Mouse (Mus musculus) MEL (cell line): Measurements from ENCODE around the gene Chid1. TPM values are rescaled to one million over a fixed set of nuclear protein-coding genes. Genes with fewer than 3 reads are reported as not detected.

ENCODE experiments used
- DNase-seq: peaks from one replicate; pipeline ENCODE4 v3.0.0; 2011; ENCODE audit warnings: low read depth, low spot score
- H3K27ac ChIP-seq: 2 replicates; pipeline ENCODE4 v1.5.1; 2012; ENCODE audit warnings: low read depth, mild to moderate bottlenecking, control low read depth, low read length, moderate library complexity; ENCODE audit not compliant: control insufficient read depth
- H3K27me3 ChIP-seq, 2 experiments: fragments of 150-350 bp in 1 of 2; sonication (generic) in 1 of 2; 2 replicates each; pipeline ENCODE4 v1.6.1; 2012; ENCODE audit warnings: low read length in 2 of 2, mild to moderate bottlenecking in 2 of 2, improper control_type of control experiment in 1 of 2, moderate library complexity in 1 of 2; ENCODE audit not compliant: insufficient read depth in 2 of 2, control insufficient read depth in 1 of 2
- H3K36me3 ChIP-seq, 2 experiments: 2 replicates each; pipeline ENCODE4 v1.6.1; 2012 to 2014; ENCODE audit warnings: low read length in 2 of 2, improper control_type of control experiment in 1 of 2, inconsistent platforms in 1 of 2, mild to moderate bottlenecking in 1 of 2; ENCODE audit not compliant: insufficient read depth in 2 of 2, control insufficient read depth in 1 of 2
- H3K4me1 ChIP-seq, 2 experiments: fragments of 150-350 bp in 1 of 2; sonication (generic) in 1 of 2; 2 replicates each; pipeline ENCODE4 v1.6.1; 2012; ENCODE audit warnings: low read length in 2 of 2, improper control_type of control experiment in 1 of 2, mild to moderate bottlenecking in 1 of 2; ENCODE audit not compliant: insufficient read depth in 2 of 2, control insufficient read depth in 1 of 2
- H3K4me3 ChIP-seq, 2 experiments: fragments of 150-350 bp in 1 of 2; sonication (generic) in 1 of 2; 2 replicates each; pipeline ENCODE4 v1.5.1; 2012; ENCODE audit warnings: low read depth in 2 of 2, low read length in 2 of 2, mild to moderate bottlenecking in 2 of 2, moderate library complexity in 2 of 2, control low read depth in 1 of 2, improper control_type of control experiment in 1 of 2; ENCODE audit not compliant: control insufficient read depth in 1 of 2, insufficient read depth in 1 of 2
- H3K79me2 ChIP-seq: 2 replicates; pipeline ENCODE4 v1.6.1; 2012; ENCODE audit warnings: mild to moderate bottlenecking, low read length, moderate library complexity; ENCODE audit not compliant: control insufficient read depth, poor library complexity, insufficient read depth
- H3K9ac ChIP-seq: 2 replicates; pipeline ENCODE4 v1.6.1; 2012; ENCODE audit warnings: low read depth, mild to moderate bottlenecking, control low read depth, low read length, moderate library complexity; ENCODE audit not compliant: control insufficient read depth, poor library complexity, severe bottlenecking
- H3K9me3 ChIP-seq: fragments of 150-350 bp; sonication (generic); replicated peaks from 2 replicates; pipeline ENCODE4 v1.6.1; 2012; ENCODE audit warnings: mild to moderate bottlenecking, low read length, improper control_type of control experiment, moderate library complexity; ENCODE audit not compliant: insufficient read depth
- BHLHE40 ChIP-seq: IDR thresholded peaks from 2 replicates; pipeline ENCODE4 v1.6.1; 2012; ENCODE audit warnings: low read depth, mild to moderate bottlenecking, inconsistent platforms, low read length, improper control_type of control experiment, borderline replicate concordance
- CHD1 ChIP-seq: IDR thresholded peaks from 2 replicates; pipeline ENCODE4 v1.6.1; 2012; ENCODE audit warnings: low read depth, mild to moderate bottlenecking, inconsistent platforms, low read length, improper control_type of control experiment
- CHD2 ChIP-seq: IDR thresholded peaks from 2 replicates; pipeline ENCODE4 v1.6.1; 2011; ENCODE audit warnings: low read length, improper control_type of control experiment
- E2F4 ChIP-seq: IDR thresholded peaks from 2 replicates; pipeline ENCODE4 v1.6.1; 2011; ENCODE audit warnings: low read depth, low read length, improper control_type of control experiment, borderline replicate concordance
- ELF1 ChIP-seq: IDR thresholded peaks from 2 replicates; pipeline ENCODE4 v1.6.1; 2014; ENCODE audit warnings: low read depth, mild to moderate bottlenecking, inconsistent platforms, low read length, improper control_type of control experiment, moderate library complexity
- EP300 ChIP-seq, 2 experiments: IDR thresholded peaks; 2 replicates each; pipeline ENCODE4 v1.6.1; 2011; ENCODE audit warnings: improper control_type of control experiment in 2 of 2, low read length in 2 of 2, low read depth in 1 of 2, mild to moderate bottlenecking in 1 of 2
- ETS1 ChIP-seq: IDR thresholded peaks from 2 replicates; pipeline ENCODE4 v1.6.1; 2012; ENCODE audit warnings: low read depth, mild to moderate bottlenecking, inconsistent platforms, low read length, improper control_type of control experiment, moderate library complexity
- GABPA ChIP-seq: IDR thresholded peaks from 2 replicates; pipeline ENCODE4 v1.6.1; 2012; ENCODE audit warnings: low read depth, mild to moderate bottlenecking, inconsistent platforms, low read length, improper control_type of control experiment, moderate library complexity
- GATA1 ChIP-seq: IDR thresholded peaks from 2 replicates; pipeline ENCODE4 v1.6.1; 2011; ENCODE audit warnings: low read depth, low read length, improper control_type of control experiment
- HCFC1 ChIP-seq: IDR thresholded peaks from 2 replicates; pipeline ENCODE4 v1.6.1; 2012; ENCODE audit warnings: low read depth, mild to moderate bottlenecking, inconsistent platforms, low read length, improper control_type of control experiment, moderate library complexity
- JUND ChIP-seq: IDR thresholded peaks from 2 replicates; pipeline ENCODE4 v1.6.1; 2011; ENCODE audit warnings: low read depth, mild to moderate bottlenecking, improper control_type of control experiment, low read length
- KAT2A ChIP-seq: conservative IDR thresholded peaks from 2 replicates; pipeline ENCODE4 v1.6.1; 2012; ENCODE audit warnings: low read depth, low read length, improper control_type of control experiment, inconsistent platforms
- MAFK ChIP-seq: IDR thresholded peaks from 2 replicates; pipeline ENCODE4 v1.6.1; 2011; ENCODE audit warnings: low read depth, mild to moderate bottlenecking, low read length, improper control_type of control experiment, borderline replicate concordance
- MAX ChIP-seq: IDR thresholded peaks from 2 replicates; pipeline ENCODE4 v1.6.1; 2011; ENCODE audit warnings: low read length, improper control_type of control experiment
- MAZ ChIP-seq: IDR thresholded peaks from 2 replicates; pipeline ENCODE4 v1.6.1; 2012; ENCODE audit warnings: low read depth, mild to moderate bottlenecking, inconsistent platforms, low read length, improper control_type of control experiment
- MEF2A ChIP-seq: IDR thresholded peaks from 2 replicates; pipeline ENCODE4 v1.6.1; 2014; ENCODE audit warnings: low read depth, mild to moderate bottlenecking, inconsistent platforms, low read length, improper control_type of control experiment; ENCODE audit not compliant: poor library complexity, insufficient replicate concordance, severe bottlenecking; ENCODE audit errors: extremely low read depth
- MXI1 ChIP-seq: IDR thresholded peaks from 2 replicates; pipeline ENCODE4 v1.6.1; 2011; ENCODE audit warnings: mild to moderate bottlenecking, low read depth, low read length, improper control_type of control experiment
- MYB ChIP-seq: IDR thresholded peaks from 2 replicates; pipeline ENCODE4 v1.6.1; 2011; ENCODE audit warnings: mild to moderate bottlenecking, low read depth, low read length, improper control_type of control experiment
- MYC ChIP-seq: IDR thresholded peaks from 2 replicates; pipeline ENCODE4 v1.6.1; 2011; ENCODE audit warnings: low read depth, mild to moderate bottlenecking, low read length, improper control_type of control experiment, moderate library complexity
- NELFE ChIP-seq: IDR thresholded peaks from 2 replicates; pipeline ENCODE4 v1.6.1; 2011; ENCODE audit warnings: low read depth, low read length, improper control_type of control experiment
- NRF1 ChIP-seq: IDR thresholded peaks from 2 replicates; pipeline ENCODE4 v1.6.1; 2014; ENCODE audit warnings: low read depth, mild to moderate bottlenecking, inconsistent platforms, low read length, improper control_type of control experiment, moderate library complexity; ENCODE audit not compliant: poor library complexity, insufficient read depth, severe bottlenecking
- POLR2A ChIP-seq, 2 experiments: IDR thresholded peaks; 2 replicates each; pipeline ENCODE4 v1.6.1; 2011 to 2012; ENCODE audit warnings: low read length in 2 of 2, mild to moderate bottlenecking in 2 of 2, control low read depth in 1 of 2, improper control_type of control experiment in 1 of 2, low read depth in 1 of 2, moderate library complexity in 1 of 2; ENCODE audit not compliant: control insufficient read depth in 1 of 2, insufficient read depth in 1 of 2, poor library complexity in 1 of 2
- POLR2AphosphoS2 ChIP-seq: IDR thresholded peaks from 2 replicates; pipeline ENCODE4 v1.6.1; 2011; ENCODE audit warnings: low read length, improper control_type of control experiment
- POLR2AphosphoS5 ChIP-seq: IDR thresholded peaks from 2 replicates; pipeline ENCODE4 v1.6.1; 2012; ENCODE audit warnings: low read depth, borderline replicate concordance, mild to moderate bottlenecking, inconsistent platforms, low read length, moderate library complexity, mixed read lengths
- RAD21 ChIP-seq: IDR thresholded peaks from 2 replicates; pipeline ENCODE4 v1.6.1; 2011; ENCODE audit warnings: mild to moderate bottlenecking, low read depth, low read length, improper control_type of control experiment
- RCOR1 ChIP-seq: IDR thresholded peaks from 2 replicates; pipeline ENCODE4 v1.6.1; 2012; ENCODE audit warnings: low read depth, mild to moderate bottlenecking, inconsistent platforms, low read length, improper control_type of control experiment
- SIN3A ChIP-seq: IDR thresholded peaks from 2 replicates; pipeline ENCODE4 v1.6.1; 2012; ENCODE audit warnings: low read length, improper control_type of control experiment, inconsistent platforms
- SMC3 ChIP-seq: IDR thresholded peaks from 2 replicates; pipeline ENCODE4 v1.6.1; 2011; ENCODE audit warnings: low read depth, low read length, improper control_type of control experiment
- TAL1 ChIP-seq: IDR thresholded peaks from 2 replicates; pipeline ENCODE4 v1.6.1; 2012; ENCODE audit warnings: mild to moderate bottlenecking, inconsistent platforms, low read length, moderate library complexity, mixed read lengths
- TBP ChIP-seq: IDR thresholded peaks from 2 replicates; pipeline ENCODE4 v1.8.0; 2011; ENCODE audit warnings: low read depth, low read length, improper control_type of control experiment
- TCF12 ChIP-seq: IDR thresholded peaks from 2 replicates; pipeline ENCODE4 v1.6.1; 2014; ENCODE audit warnings: low read depth, mild to moderate bottlenecking, inconsistent platforms, low read length, improper control_type of control experiment, moderate library complexity
- USF1 ChIP-seq: IDR thresholded peaks from 2 replicates; pipeline ENCODE4 v1.6.1; 2014; ENCODE audit warnings: low read depth, mild to moderate bottlenecking, inconsistent platforms, low read length, improper control_type of control experiment, moderate library complexity
- USF2 ChIP-seq, 2 experiments: IDR thresholded peaks; 2 replicates each; pipeline ENCODE4 v1.6.1; 2011 to 2012; ENCODE audit warnings: improper control_type of control experiment in 2 of 2, low read length in 2 of 2, borderline replicate concordance in 1 of 2, inconsistent platforms in 1 of 2, low read depth in 1 of 2, mild to moderate bottlenecking in 1 of 2; ENCODE audit not compliant: insufficient read depth in 1 of 2
- ZC3H11A ChIP-seq: IDR thresholded peaks from 2 replicates; pipeline ENCODE4 v1.6.1; 2012; ENCODE audit warnings: low read depth, mild to moderate bottlenecking, inconsistent platforms, low read length, improper control_type of control experiment
- ZKSCAN1 ChIP-seq: IDR thresholded peaks from 2 replicates; pipeline ENCODE4 v1.6.1; 2012; ENCODE audit warnings: low read depth, mild to moderate bottlenecking, inconsistent platforms, low read length, improper control_type of control experiment, moderate library complexity
- ZMIZ1 ChIP-seq: IDR thresholded peaks from 2 replicates; pipeline ENCODE4 v1.6.1; 2012; ENCODE audit warnings: low read depth, mild to moderate bottlenecking, inconsistent platforms, low read length, improper control_type of control experiment, moderate library complexity
- ZNF384 ChIP-seq: IDR thresholded peaks from 2 replicates; pipeline ENCODE4 v1.6.1; 2012; ENCODE audit warnings: low read depth, mild to moderate bottlenecking, inconsistent platforms, low read length, improper control_type of control experiment
- polyA plus RNA-seq, 2 experiments: library from polyadenylated mRNA; stranded (reverse) in 1 of 2; unstranded in 1 of 2; fragments of >175 nt in 1 of 2; fragments of >200 nt in 1 of 2; gene quantifications; 2 replicates each; pipeline versions ENCODE4 v1.2.1 to v1.2.4; 2012; ENCODE audit warnings: low replicate concordance in 2 of 2, low read depth in 1 of 2; ENCODE audit not compliant: insufficient read length in 2 of 2, insufficient read depth in 1 of 2, missing spikeins in 1 of 2
- total RNA-seq: library from RNA; depleted of rRNA; stranded (reverse); fragments of 300-350 nt; gene quantifications from 2 replicates; pipeline ENCODE4 v1.2.3, GENCODE M21; 2012

Chid1 gene
- total and polyA plus RNA-seq, 3 experiments = 36.1 to 46.7 TPM; not detected in 1

DNA sequence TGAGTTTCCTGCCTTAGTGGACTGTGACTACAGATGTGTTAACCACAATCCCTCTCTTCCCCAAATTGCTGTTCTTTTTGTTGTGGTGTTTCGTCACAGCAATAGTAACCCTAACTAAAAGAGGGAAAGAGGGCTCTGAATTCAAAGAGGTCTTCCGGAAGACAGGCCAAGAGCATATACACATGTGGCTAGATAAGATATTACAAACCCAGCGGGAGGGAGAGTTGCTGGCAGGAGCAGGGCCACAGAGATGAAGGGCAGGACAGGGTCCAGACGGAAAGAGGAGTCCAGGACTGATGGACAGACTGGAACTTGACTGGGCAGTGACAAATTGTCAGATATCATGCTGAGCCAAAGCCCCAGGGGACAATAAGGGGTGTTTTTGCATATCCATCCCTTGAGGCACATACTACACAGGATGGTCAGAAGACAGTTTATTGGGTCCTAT, 18.7 kb upstream of the Chid1 start:
- Histone ChIP-seq H3K4me1 (peaks cover 20 to 34% of the 10 kb centered on the region in 2 experiments), H3K9me3 (no peaks in the 10 kb centered on the region), H3K27ac (peak overlapping the region; percentile 86), H3K27me3 (no peaks in the 10 kb centered on the region), H3K79me2 (peaks cover 12% of the 10 kb centered on the region), H3K4me3 (peak overlapping the region in 1 of 2 experiments; percentile 5; a peak in 1 of 4 replicates), H3K36me3 (peaks cover 0 to 33% of the 10 kb centered on the region in 2 experiments; a peak in 2 of 4 replicates), H3K9ac (peak overlapping the region; percentile 44)
- peak; percentile 90 for DNase-seq
- TF ChIP-seq KAT2A (no peak), NRF1 (no peak), SMC3 (no peak), ZMIZ1 (peak; percentile 100), RCOR1 (no peak), RAD21 (no peak), POLR2A (IDR thresholded peaks at IDR 0.05; ENCODE audit: control insufficient read depth in 1 of 2, insufficient read depth in 1 of 2, low read depth in 1 of 2, low read length in 2 of 2, poor library complexity in 1 of 2) (peak; percentile 79 to 95; a peak in 3 of 4 replicates), MAX (no peak), TAL1 (peak; percentile 84), POLR2AphosphoS5 (0 out of 2 replicates have a peak, but pooled peaks have one; percentile 71), ZKSCAN1 (no peak), MAZ (no peak), TCF12 (peak; percentile 80), GABPA (no peak), ZC3H11A (no peak), ELF1 (no peak), HCFC1 (peak; percentile 58; the same call in 1 of the 2 replicates), MYC (no peak), CHD2 (no peak), BHLHE40 (no peak), ZNF384 (no peak), TBP (peak; percentile 98), EP300 (IDR thresholded peaks at IDR 0.05; ENCODE audit: low read depth in 1 of 2, low read length in 2 of 2) (peak; percentile 64 to 82; a peak in 3 of 4 replicates), MEF2A (no peak), MXI1 (no peak), NELFE (peak; percentile 69), POLR2AphosphoS2 (peak; percentile 86; the same call in 1 of the 2 replicates), ETS1 (peak; percentile 84), JUND (no peak), GATA1 (peak; percentile 91), SIN3A (peak; percentile 59), USF1 (no peak), E2F4 (no peak), USF2 (IDR thresholded peaks at IDR 0.05; ENCODE audit: borderline replicate concordance in 1 of 2, insufficient read depth in 1 of 2, low read depth in 1 of 2, low read length in 2 of 2) (no peak), MYB (peak; percentile 56; the same call in 1 of the 2 replicates), CHD1 (no peak), MAFK (no peak)
